Mouse (Mus musculus): Measurements from ENCODE around the gene Gm28635. TPM values are rescaled to one million over a fixed set of nuclear protein-coding genes. Genes with fewer than 3 reads are reported as not detected.

The Gm28635 gene
- total RNA-seq (2021) = 1 to 10 TPM; 3.3 to 9.9 TPM
- long read RNA-seq, experiment 1 = 0 reads
- long read RNA-seq, experiment 2, partial matches to known transcripts = 0 of 16 reads
- long read RNA-seq, experiment 2, other reads (novel, unspliced or antisense) = 16 of 16 reads

DNA sequence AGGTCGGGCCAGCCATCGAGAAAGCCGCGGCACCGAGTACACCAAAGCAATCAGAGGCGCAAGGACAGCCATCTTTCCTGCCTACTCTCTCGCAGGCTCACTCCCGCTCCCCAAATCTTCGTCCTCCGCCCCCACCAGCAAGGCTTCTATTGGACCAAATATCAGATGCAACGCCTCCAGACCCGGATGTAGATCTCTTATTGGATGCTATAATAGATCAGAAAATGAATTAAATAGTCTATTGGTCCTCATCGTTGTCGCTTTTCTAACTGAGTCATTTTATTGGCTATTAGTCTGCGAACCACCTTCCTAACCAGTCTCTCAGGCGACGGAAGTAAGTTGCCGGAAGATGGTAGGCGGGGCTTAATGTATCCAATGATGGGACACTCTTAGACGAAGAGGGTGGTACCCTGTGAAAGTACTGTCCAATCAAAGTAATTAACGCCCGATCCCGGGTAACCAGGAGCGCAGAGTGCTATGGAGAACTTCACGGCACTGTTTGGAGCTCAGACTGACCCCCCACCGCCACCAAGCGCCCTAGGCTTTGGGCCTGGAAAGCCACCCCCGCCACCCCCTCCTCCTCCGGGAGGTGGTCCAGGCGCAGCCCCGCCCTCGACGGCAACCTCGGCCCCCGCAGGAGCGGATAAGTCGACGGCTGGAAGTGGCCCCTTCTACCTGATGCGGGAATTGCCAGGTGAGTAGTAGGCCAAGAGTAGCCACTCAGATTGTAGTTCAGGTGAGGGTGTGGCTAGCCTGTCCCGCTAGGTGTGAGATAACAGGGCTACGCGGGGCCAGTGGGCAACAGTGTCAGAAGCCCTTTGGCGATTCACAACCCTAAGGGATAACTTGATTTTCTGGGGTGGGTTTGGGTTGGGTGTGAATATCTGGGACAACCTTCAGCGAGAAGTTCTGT lies at the start of gene Gm28635, which contains the start of gene Med19:
Gene Gm28635 (minus strand): TSS at position 74 of the 913 bp plus-strand sequence.
Gene Med19 (plus strand): TSS at position 435 of the 913 bp plus-strand sequence.
- peak; percentile 1; the same call in 1 of the 2 replicates for TF ChIP-seq CTCF (conservative IDR thresholded peaks at IDR 0.05)
- peak within 1 kb of the TSS; percentile 97 for H3K4me3 ChIP-seq
- DNase-seq (ENCODE audit: low spot score in 2 of 2) = peak; percentile 91 to 99
- peak within 1 kb of the TSS; percentile 90 for H3K27ac ChIP-seq

- peak within 1 kb of the TSS; percentile 90 for H3K27ac ChIP-seq
- DNase-seq (ENCODE audit: low spot score in 2 of 2) = peak; percentile 94 to 96
- TF ChIP-seq CTCF (conservative IDR thresholded peaks at IDR 0.05) = no peak
Measured at GRCm38 (mm10) chr2:84727172-84727858, 49.5 kb upstream of the Gm28635 start, which contains the start of gene Clp1. Gene Clp1 (minus strand): TSS chr2:84727350.

DNA sequence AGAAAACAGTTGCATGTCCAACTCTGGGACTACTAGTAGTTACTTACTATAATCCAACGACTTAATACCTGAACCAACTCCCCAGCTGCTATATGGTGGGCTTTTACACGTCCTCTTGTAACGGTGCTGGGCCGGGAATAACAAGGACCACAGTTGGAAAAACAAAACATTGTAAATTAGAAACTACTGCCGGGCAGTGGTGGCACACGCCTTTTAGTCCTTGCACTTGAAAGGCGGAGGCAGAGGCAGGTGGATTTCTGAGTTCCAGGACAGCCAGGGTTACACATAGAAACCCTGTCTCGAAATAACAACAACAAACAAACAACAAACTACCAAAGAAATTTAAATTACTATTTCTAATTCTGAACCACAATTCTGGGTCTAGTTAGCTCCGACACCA lies 48.9 kb upstream of the Gm28635 start:
- no peak for TF ChIP-seq CTCF (conservative IDR thresholded peaks at IDR 0.05)
- H3K27ac ChIP-seq = peak overlapping the region; percentile 90
- peak overlapping the region; percentile 89 for H3K4me3 ChIP-seq
- no peak for DNase-seq (ENCODE audit: low spot score in 2 of 2)

More at GRCm38 (mm10) chr2:84727172-84727858, 49.5 kb upstream of the Gm28635 start, which contains the start of gene Clp1:
- peak within 1 kb of the TSS; percentile 89 for H3K4me3 ChIP-seq

- no peak for DNase-seq (ENCODE audit: low spot score in 2 of 2)
- Histone ChIP-seq H3K27ac (no peak overlapping the region), H3K4me3 (peak overlapping the region; percentile 89; the same call in 1 of the 2 replicates)
- no peak for TF ChIP-seq CTCF (conservative IDR thresholded peaks at IDR 0.05)
Measured at GRCm38 (mm10) chr2:84725770-84726169, 47.9 kb upstream of the Gm28635 start.

GRCm38 (mm10) chr2:84723856-84724255 lies 46.0 kb upstream of the Gm28635 start:
- H3K4me3 ChIP-seq = no peak overlapping the region
- no peak for TF ChIP-seq CTCF (conservative IDR thresholded peaks at IDR 0.05)
- H3K27ac ChIP-seq = no peak overlapping the region
- DNase-seq (ENCODE audit: low spot score in 2 of 2) = no peak

DNA sequence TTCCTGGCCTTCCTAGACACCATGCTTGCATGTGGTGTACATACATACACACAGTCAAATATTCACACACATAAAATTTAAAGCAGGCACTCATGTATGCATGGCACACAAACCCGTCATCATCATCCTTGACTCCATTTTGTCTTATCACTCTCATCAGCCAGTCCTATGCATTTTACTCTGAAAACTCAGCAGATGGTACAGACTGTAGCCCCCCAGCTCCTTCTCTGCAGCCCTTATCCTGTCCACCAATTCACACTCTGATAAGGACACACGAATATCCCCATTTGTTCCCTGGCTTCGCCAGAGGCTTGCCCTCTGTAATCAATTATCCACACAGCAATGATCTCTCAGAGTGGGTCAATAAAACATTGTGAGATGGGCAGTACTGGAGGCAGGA lies 43.3 kb upstream of the Gm28635 start:
- Histone ChIP-seq H3K4me3 (no peak overlapping the region), H3K27ac (no peak overlapping the region)
- DNase-seq (ENCODE audit: low spot score in 2 of 2) = no peak
- TF ChIP-seq CTCF (conservative IDR thresholded peaks at IDR 0.05) = no peak

DNA sequence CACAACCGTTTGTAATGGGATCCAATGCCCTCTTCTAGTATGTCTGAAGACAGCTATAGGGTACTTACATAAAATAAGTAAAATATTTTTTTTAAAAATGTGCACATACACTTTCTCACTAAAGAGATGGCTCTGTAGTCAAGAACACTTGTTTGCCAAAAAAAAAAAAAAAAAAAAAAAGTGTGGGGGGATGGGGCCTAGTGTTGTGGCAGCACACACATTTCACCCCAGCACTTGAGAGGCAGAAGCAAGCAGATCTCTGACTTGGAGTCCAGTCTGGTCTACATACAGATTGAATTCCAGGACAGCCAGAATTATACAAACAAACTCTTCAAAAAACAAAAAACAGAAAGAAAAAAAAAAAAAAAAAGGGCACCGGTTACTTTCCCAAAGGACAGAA lies 42.9 kb upstream of the Gm28635 start:
- no peak for TF ChIP-seq CTCF (conservative IDR thresholded peaks at IDR 0.05)
- H3K4me3 ChIP-seq = no peak overlapping the region
- H3K27ac ChIP-seq = no peak overlapping the region
- DNase-seq (ENCODE audit: low spot score in 2 of 2) = no peak

DNA sequence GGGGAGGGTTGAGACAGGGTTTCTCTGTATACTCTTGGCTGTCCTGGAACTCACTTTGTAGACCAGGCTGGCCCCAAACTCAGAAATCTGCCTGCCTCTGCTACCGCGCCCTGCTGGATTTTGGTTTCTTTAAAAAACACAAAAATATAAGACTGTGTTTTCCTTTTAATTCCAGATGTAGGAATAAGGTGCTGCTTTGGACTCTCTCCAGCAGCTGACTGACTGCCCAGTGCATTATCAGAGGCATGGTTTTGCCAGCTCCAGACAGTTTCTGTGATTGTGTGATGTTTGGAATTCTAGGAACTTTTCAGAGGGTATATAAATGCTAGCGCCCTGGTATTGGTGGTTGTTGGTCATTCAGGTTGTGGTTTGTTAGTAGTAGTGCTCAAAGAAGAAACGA lies 39.5 kb upstream of the Gm28635 start:
- H3K27ac ChIP-seq = no peak overlapping the region
- DNase-seq (ENCODE audit: low spot score in 2 of 2) = no peak
- no peak overlapping the region for H3K4me3 ChIP-seq
- no peak for TF ChIP-seq CTCF (conservative IDR thresholded peaks at IDR 0.05)

GRCm38 (mm10) chr2:84716423-84717355 lies 38.8 kb upstream of the Gm28635 start:
- TF ChIP-seq CTCF (conservative IDR thresholded peaks at IDR 0.05) = no peak
- peak overlapping the region; percentile 72 for H3K4me3 ChIP-seq
- H3K27ac ChIP-seq = peak overlapping the region; percentile 98
- no peak for DNase-seq (ENCODE audit: low spot score in 2 of 2)

GRCm38 (mm10) chr2:84715562-84716361 lies 37.9 kb upstream of the Gm28635 start:
- DNase-seq (ENCODE audit: low spot score in 2 of 2) = peak in 1 of 2 experiments; percentile 94
- Histone ChIP-seq H3K27ac (peak overlapping the region; percentile 98), H3K4me3 (peak overlapping the region; percentile 72)
- TF ChIP-seq CTCF (conservative IDR thresholded peaks at IDR 0.05) = no peak

Data from layer of hippocampus, adult 2 months (tissue).